Mouse (Mus musculus) spleen, adult 12 weeks (tissue): Measurements from ENCODE around the gene Tspan18.

ENCODE experiments used
- DNase-seq: peaks from one replicate; pipeline ENCODE4 v3.0.0; 2022; ENCODE audit warnings: low spot score

Tspan18 gene

GRCm38 (mm10) chr2:93182859-93183258, 151.4 kb downstream of the Tspan18 start:
- DNase-seq, result no peak

- DNase-seq, result no peak
These were observed 154.0 kb downstream of the Tspan18 start for GRCm38 (mm10) chr2:93180077-93180844.

GRCm38 (mm10) chr2:93179603-93180002, 154.7 kb downstream of the Tspan18 start:
- DNase-seq, result no peak

- no peak for DNase-seq
These were observed 156.0 kb downstream of the Tspan18 start for GRCm38 (mm10) chr2:93178313-93178677.

- no peak for DNase-seq
These were observed 156.5 kb downstream of the Tspan18 start for GRCm38 (mm10) chr2:93177668-93178312.

GRCm38 (mm10) chr2:93176871-93177667, 157.2 kb downstream of the Tspan18 start:
- DNase-seq, result no peak

GRCm38 (mm10) chr2:93176193-93176798, 158.0 kb downstream of the Tspan18 start:
- DNase-seq, result no peak

- DNase-seq, result no peak
These were observed 158.6 kb downstream of the Tspan18 start for GRCm38 (mm10) chr2:93175721-93176120.

- no peak for DNase-seq
These were observed 159.0 kb downstream of the Tspan18 start for GRCm38 (mm10) chr2:93175278-93175677.

GRCm38 (mm10) chr2:93174159-93174558, 160.1 kb downstream of the Tspan18 start:
- DNase-seq, result no peak

GRCm38 (mm10) chr2:93172460-93172859, 161.8 kb downstream of the Tspan18 start:
- no peak for DNase-seq

GRCm38 (mm10) chr2:93171929-93172328, 162.4 kb downstream of the Tspan18 start:
- DNase-seq, result no peak

GRCm38 (mm10) chr2:93170845-93171200, 163.5 kb downstream of the Tspan18 start:
- no peak for DNase-seq

GRCm38 (mm10) chr2:93170156-93170844, 164.0 kb downstream of the Tspan18 start:
- DNase-seq, result no peak

GRCm38 (mm10) chr2:93166734-93167406, 167.4 kb downstream of the Tspan18 start:
- no peak for DNase-seq

GRCm38 (mm10) chr2:93166295-93166694, 168.0 kb downstream of the Tspan18 start:
- no peak for DNase-seq

GRCm38 (mm10) chr2:93163750-93164335, 170.5 kb downstream of the Tspan18 start:
- DNase-seq, result no peak

- DNase-seq, result no peak
These were observed 171.0 kb downstream of the Tspan18 start for GRCm38 (mm10) chr2:93163317-93163716.

- no peak for DNase-seq
These were observed 171.5 kb downstream of the Tspan18 start for GRCm38 (mm10) chr2:93162791-93163190.

GRCm38 (mm10) chr2:93161914-93162664, 172.2 kb downstream of the Tspan18 start:
- DNase-seq, result no peak
